Mouse (Mus musculus) retina, adult 2 months (tissue): Measurements from ENCODE around the gene Hmgb2.
"Not testable (repeated sequence)": the region's sequence is repeated elsewhere in the genome, so short reads cannot be mapped to it uniquely, and the experiment has no call there.

Experiments used
- DNase-seq: peaks from one replicate; pipeline ENCODE4 v3.0.0-alpha.2; 2012; ENCODE audit warnings: low read depth, low spot score

The Hmgb2 gene

GRCm38 (mm10) chr8:57510791-57511315 is 854 bp upstream of the Hmgb2 start:
- DNase-seq: no peak

GRCm38 (mm10) chr8:57512141-57513056 is 692 bp downstream of the Hmgb2 start:
- DNase-seq: no peak

GRCm38 (mm10) chr8:57513178-57513661 is 1.5 kb downstream of the Hmgb2 start:
- not testable (repeated sequence) for DNase-seq

- DNase-seq: not testable (repeated sequence)
Measured at GRCm38 (mm10) chr8:57516685-57517084, 5.0 kb downstream of the Hmgb2 start.

- DNase-seq: no peak
Measured at GRCm38 (mm10) chr8:57517723-57518122, 6.0 kb downstream of the Hmgb2 start.

GRCm38 (mm10) chr8:57520186-57520786 is 8.6 kb downstream of the Hmgb2 start:
- DNase-seq: no peak

- no peak for DNase-seq
Measured at GRCm38 (mm10) chr8:57528036-57528435, 16.3 kb downstream of the Hmgb2 start.

- no peak for DNase-seq
Measured at GRCm38 (mm10) chr8:57530238-57530637, 18.5 kb downstream of the Hmgb2 start.

GRCm38 (mm10) chr8:57530666-57531349 is 19.1 kb downstream of the Hmgb2 start:
- peak; percentile 69 for DNase-seq

GRCm38 (mm10) chr8:57532223-57532622 is 20.5 kb downstream of the Hmgb2 start:
- no peak for DNase-seq

- DNase-seq: no peak
Measured at GRCm38 (mm10) chr8:57533106-57533505, 21.4 kb downstream of the Hmgb2 start.

GRCm38 (mm10) chr8:57534495-57534894 is 22.8 kb downstream of the Hmgb2 start:
- no peak for DNase-seq

GRCm38 (mm10) chr8:57536167-57536566 is 24.5 kb downstream of the Hmgb2 start:
- DNase-seq: no peak

- DNase-seq: peak; percentile 85
Measured at GRCm38 (mm10) chr8:57538601-57539000, 26.9 kb downstream of the Hmgb2 start.

- DNase-seq: peak; percentile 49
Measured at GRCm38 (mm10) chr8:57540110-57540838, 28.6 kb downstream of the Hmgb2 start.

GRCm38 (mm10) chr8:57540951-57541350 is 29.2 kb downstream of the Hmgb2 start:
- DNase-seq: no peak

GRCm38 (mm10) chr8:57541405-57541804 is 29.7 kb downstream of the Hmgb2 start:
- no peak for DNase-seq

GRCm38 (mm10) chr8:57546401-57546800 is 34.7 kb downstream of the Hmgb2 start:
- no peak for DNase-seq

- no peak for DNase-seq
Measured at GRCm38 (mm10) chr8:57546834-57547233, 35.1 kb downstream of the Hmgb2 start.

- DNase-seq: no peak
Measured at GRCm38 (mm10) chr8:57547581-57547980, 35.9 kb downstream of the Hmgb2 start.
